Mouse (Mus musculus) midbrain, embryonic 14.5 days (tissue): ENCODE results near the gene Spata31d1a. TPM values are rescaled to one million over a fixed set of nuclear protein-coding genes. Genes with fewer than 3 reads are reported as not detected.
"Not testable (repeated sequence)": the region's sequence is repeated elsewhere in the genome, so short reads cannot be mapped to it uniquely, and the experiment has no call there.

Experiments
- ATAC-seq: fragments of 200-750 bp; cut with Nextera tagmentation; 2 replicates; pipeline ENCODE4 v1.8.0; 2017; ENCODE audit warnings: moderate number of reproducible peaks, moderate library complexity; ENCODE audit not compliant: low FRiP score, low TSS enrichment
- DNase-seq: peaks from one replicate; pipeline ENCODE4 v3.0.0-alpha.2; 2015
- H3K27ac ChIP-seq: fragments of 300-500 bp; sonication (generic); replicated peaks from 2 replicates; pipeline ENCODE4 v1.5.1; 2014; ENCODE audit warnings: mild to moderate bottlenecking, low read depth, low read length, moderate library complexity
- H3K27me3 ChIP-seq: fragments of 300-500 bp; sonication (generic); 2 replicates; pipeline ENCODE4 v1.6.1; 2014; ENCODE audit warnings: low read length, control low read depth, mixed read lengths; ENCODE audit not compliant: control insufficient read depth, insufficient read depth
- H3K36me3 ChIP-seq: fragments of 300-500 bp; sonication (generic); 2 replicates; pipeline ENCODE4 v1.6.1; 2014; ENCODE audit warnings: low read length, control low read depth; ENCODE audit not compliant: control insufficient read depth, insufficient read depth
- H3K4me1 ChIP-seq: fragments of 300-500 bp; sonication (generic); 2 replicates; pipeline ENCODE4 v1.6.1; 2014; ENCODE audit warnings: mild to moderate bottlenecking, antibody characterized with exemption, low read length, control low read depth; ENCODE audit not compliant: control insufficient read depth, insufficient read depth
- H3K4me2 ChIP-seq: fragments of 300-500 bp; sonication (generic); 2 replicates; pipeline ENCODE4 v1.6.1; 2014; ENCODE audit warnings: mild to moderate bottlenecking, low read length, moderate library complexity
- H3K4me3 ChIP-seq: fragments of 300-500 bp; sonication (generic); replicated peaks from 2 replicates; pipeline ENCODE4 v1.5.1; 2014; ENCODE audit warnings: low read depth, low read length
- H3K9ac ChIP-seq: fragments of 300-500 bp; sonication (generic); replicated peaks from 2 replicates; pipeline ENCODE4 v1.6.1; 2014; ENCODE audit warnings: mild to moderate bottlenecking, low read length, moderate library complexity
- H3K9me3 ChIP-seq: fragments of 300-500 bp; sonication (generic); 2 replicates; pipeline ENCODE4 v1.6.1; 2016; ENCODE audit warnings: low read length, control low read depth, mixed read lengths; ENCODE audit not compliant: control insufficient read depth
- WGBS: fragments of 180-500 bp; shearing (Covaris S2); extraction: QIAGEN DNeasy Blood & Tissue Kit; methylation state at CpG from one replicate; pipeline ENCODE4 v1.1.7; 2014; 5-methylcytosine and 5-hydroxymethylcytosine counted together
- polyA plus RNA-seq: library from polyadenylated mRNA; unstranded; fragments of >200 nt; fragmentation: Nextera tagmentation; extraction: Ambion mirVana; gene quantifications from 2 replicates; pipeline ENCODE4 v1.2.1, GENCODE M21; 2014

The Spata31d1a gene
- polyA plus RNA-seq, 1 experiment from 2014 or later: not detected

DNA sequence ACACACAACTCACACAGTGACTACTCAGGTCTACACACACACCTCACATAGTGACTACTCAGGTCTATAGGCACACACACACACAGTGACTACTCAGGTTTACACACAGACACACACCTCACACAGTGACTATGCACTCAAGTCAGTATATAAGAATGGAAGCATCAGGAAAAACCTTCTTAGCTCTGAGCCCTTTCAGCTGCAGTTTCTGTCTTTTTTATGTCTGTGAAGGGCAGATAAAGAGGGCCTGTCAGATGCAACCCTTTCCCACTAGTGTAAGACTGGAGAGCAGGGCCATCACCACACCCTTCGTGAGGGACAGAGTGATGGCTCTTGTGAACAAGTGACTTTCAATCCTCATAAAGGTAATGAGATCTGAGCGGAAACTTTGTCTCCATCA lies 28.3 kb upstream of the Spata31d1a start:
- DNase-seq: no peak
- Histone ChIP-seq H3K27ac (no peak overlapping the region), H3K9ac (no peak overlapping the region), H3K9me3 (no peaks in the 10 kb centered on the region), H3K4me1 (no peaks in the 10 kb centered on the region), H3K4me2 (no peak overlapping the region), H3K4me3 (no peak overlapping the region), H3K27me3 (no peaks in the 10 kb centered on the region), H3K36me3 (no peaks in the 10 kb centered on the region)
- no peak for ATAC-seq
- 84% methylated on average over 2 of the region's 2 CpGs for WGBS

DNA sequence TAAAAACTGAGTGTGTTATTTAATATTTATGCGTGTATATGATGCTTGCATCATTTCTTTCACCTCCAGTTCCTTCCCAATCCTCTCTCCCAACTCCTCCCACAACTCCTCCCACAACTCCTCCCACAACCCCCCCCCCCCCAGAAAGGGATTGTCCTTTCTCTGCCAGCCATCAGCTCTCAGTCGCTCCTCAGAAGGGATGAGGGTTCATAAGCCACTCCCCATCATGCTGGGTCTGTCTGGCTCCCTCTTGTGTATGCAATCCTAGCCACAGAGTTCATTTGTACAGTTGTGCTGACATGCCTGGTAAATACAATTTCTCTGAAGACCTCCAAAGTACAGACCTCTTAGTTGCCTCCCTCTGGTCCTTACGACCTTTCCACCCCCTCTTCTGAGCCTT lies 25.1 kb upstream of the Spata31d1a start:
- no peak overlapping the region for H3K4me2 ChIP-seq
- ATAC-seq (no peak), DNase-seq (peak; percentile 41)
- no peaks in the 10 kb centered on the region for H3K27me3 ChIP-seq
- 30% methylated on average over 3 of the region's 3 CpGs for WGBS
- no peaks in the 10 kb centered on the region for H3K4me1 ChIP-seq
- H3K9ac ChIP-seq: no peak overlapping the region
- no peaks in the 10 kb centered on the region for H3K36me3 ChIP-seq
- H3K27ac ChIP-seq: no peak overlapping the region
- no peaks in the 10 kb centered on the region for H3K9me3 ChIP-seq
- no peak overlapping the region for H3K4me3 ChIP-seq

DNA sequence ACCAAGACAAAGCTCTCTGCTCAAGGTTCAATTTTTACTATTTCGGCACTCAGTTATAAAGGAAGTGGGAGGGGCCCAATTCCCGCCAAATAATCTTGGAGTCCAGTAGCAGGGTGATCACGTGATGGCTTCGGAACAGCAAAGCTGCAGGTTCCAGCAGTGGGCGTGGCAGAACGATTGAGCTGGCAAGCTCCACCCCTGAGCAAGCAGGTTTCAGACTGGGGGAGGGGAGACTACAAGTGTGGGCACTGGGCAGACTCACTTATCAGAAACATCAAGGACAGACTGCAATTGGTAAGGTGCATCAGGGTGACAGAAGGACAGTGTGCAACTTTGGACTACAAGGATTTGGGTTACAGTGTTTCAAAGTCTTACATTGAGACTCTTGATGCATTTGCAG lies 24.2 kb upstream of the Spata31d1a start:
- WGBS: 41% methylated on average over 6 of the region's 6 CpGs
- not testable (repeated sequence) for H3K4me3 ChIP-seq, ATAC-seq, H3K4me1 ChIP-seq, H3K4me2 ChIP-seq, H3K9me3 ChIP-seq, H3K27me3 ChIP-seq, H3K36me3 ChIP-seq, DNase-seq, H3K27ac ChIP-seq, H3K9ac ChIP-seq

DNA sequence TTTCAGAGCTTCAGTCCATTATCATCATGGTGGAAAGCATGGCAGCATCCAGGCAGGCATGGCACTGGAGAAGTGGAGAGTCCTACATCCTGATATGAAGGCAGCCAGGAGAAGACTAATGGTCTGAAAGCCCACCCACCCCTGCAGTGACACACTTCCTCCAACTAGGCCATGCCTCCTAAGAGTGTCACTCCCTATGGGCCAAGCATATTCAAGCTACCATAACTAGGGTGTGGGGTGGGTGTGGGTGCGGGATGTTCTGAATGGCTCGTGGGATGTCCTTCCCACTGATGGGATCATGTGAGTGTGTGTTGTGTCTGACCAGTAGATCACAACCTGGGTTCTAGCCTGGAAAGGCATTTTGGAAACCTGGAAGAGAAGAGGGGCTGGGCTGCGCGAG lies 23.8 kb upstream of the Spata31d1a start:
- 89% methylated on average over 2 of the region's 4 CpGs for WGBS
- DNase-seq (no peak), ATAC-seq (no peak)
- Histone ChIP-seq H3K4me3 (no peak overlapping the region), H3K4me1 (no peaks in the 10 kb centered on the region), H3K36me3 (no peaks in the 10 kb centered on the region), H3K4me2 (no peak overlapping the region), H3K27me3 (no peaks in the 10 kb centered on the region), H3K27ac (no peak overlapping the region), H3K9ac (no peak overlapping the region), H3K9me3 (no peaks in the 10 kb centered on the region)

DNA sequence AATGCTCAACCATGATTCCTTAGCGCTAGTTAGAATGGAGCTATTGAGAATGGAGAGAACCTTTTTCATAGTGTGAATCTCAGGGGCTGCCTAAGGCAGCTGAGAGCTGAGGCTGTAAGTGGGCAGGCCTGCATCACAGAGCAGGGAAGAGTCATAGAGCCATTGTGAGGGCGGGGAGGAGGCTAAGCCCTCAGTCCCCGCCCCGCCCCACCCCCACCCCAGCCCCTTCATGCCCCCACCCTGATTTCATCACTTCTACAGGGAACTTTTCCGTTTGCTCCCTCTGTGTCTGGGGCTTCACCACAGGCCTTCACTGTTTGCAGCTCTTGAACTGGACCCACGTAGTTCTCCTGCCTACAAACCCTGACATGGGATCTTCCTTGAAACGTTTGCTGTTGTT lies 21.5 kb upstream of the Spata31d1a start, which contains the start of gene Spata31d1d:
Gene Spata31d1d, minus strand, starts transcription at position 101 of the 400 bp plus-strand sequence.
- H3K27ac ChIP-seq: no peak within 1 kb of the TSS
- ATAC-seq (no peak), DNase-seq (no peak)
- no peaks in the 10 kb centered on the region for H3K9me3 ChIP-seq
- H3K36me3 ChIP-seq: no peaks in the 10 kb centered on the region
- no peak within 1 kb of the TSS for H3K4me3 ChIP-seq
- H3K4me1 ChIP-seq: no peaks in the 10 kb centered on the region
- 46% methylated on average over 7 of the region's 7 CpGs for WGBS
- no peaks in the 10 kb centered on the region for H3K27me3 ChIP-seq
- no peak within 1 kb of the TSS for H3K4me2 ChIP-seq
- no peak within 1 kb of the TSS for H3K9ac ChIP-seq

DNA sequence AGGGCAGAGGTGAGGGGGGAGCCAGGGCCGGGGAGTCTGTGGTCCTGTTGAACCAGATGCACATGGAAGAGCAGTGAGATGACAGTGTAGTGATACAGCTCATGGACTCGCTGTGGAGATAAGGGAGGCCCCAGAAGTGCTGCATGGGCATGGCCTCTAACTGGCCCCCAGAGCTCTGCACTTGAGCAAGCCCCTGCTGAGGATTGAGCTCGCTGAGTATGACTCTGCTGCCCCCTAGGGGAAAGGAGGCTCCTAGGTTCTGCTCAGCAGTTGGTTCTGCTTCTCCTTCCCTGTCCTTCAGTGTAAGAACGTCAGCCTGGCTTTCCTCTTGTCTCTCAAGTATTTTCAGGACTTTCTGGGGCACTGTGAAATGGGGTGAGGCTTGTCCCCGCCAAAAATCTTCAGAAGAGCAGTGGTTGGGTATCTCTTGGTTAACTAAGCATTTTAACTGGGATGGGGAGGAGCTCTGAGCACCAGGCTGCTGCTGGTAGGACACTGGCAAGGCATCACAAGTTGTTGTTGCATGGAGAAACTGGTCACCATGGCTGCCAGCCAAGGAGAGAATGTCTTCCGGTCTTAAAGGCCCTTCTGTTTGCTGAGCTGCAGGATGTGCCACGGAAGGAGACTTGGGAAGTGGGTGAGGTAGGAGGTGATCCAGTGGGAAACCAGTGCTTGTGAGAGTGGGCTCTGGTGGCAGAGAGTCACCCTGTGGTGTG lies 18.4 kb upstream of the Spata31d1a start:
- 28% methylated on average over 7 of the region's 7 CpGs for WGBS
- Histone ChIP-seq H3K9me3 (no peaks in the 10 kb centered on the region), H3K4me1 (no peaks in the 10 kb centered on the region), H3K27ac (no peak overlapping the region), H3K36me3 (no peaks in the 10 kb centered on the region), H3K9ac (no peak overlapping the region), H3K27me3 (no peaks in the 10 kb centered on the region), H3K4me2 (no peak overlapping the region), H3K4me3 (no peak overlapping the region)
- ATAC-seq (peak; percentile 80), DNase-seq (peak; percentile 93)

DNA sequence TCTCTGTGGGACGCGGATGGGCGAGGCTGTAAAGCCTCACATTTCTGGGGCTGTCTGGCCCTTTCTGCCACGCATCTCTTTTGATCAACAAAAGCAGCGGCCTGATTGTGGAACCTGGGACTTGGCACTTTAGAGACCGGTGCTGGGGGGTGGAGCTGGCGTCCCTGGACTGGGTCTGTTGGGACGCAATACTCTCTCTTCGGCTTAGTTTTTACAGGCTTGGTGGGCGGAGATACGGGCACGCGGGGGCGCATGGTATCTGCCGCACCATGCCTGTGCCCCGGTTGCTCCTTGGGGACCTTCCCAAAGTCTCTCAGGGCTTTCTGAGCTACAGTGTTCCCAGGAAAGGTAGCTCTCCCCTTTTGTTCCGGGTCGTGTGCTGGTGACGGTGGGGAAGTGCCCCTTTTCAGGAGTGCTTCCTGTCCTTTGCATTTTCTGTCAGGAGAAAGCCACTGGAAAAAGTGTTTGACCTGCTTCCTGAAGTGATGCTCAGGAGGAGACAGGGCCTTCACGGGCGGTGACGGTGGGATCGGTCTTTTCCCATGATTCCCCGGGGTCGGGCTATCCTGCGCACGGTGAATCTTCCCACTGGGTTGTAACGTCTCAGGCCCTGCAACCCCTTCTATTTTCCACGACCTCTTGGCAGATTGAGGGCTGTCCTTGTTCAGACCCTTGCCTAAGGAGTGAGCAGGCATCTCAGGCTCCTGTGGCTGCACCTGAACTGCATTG lies 16.2 kb upstream of the Spata31d1a start:
- DNase-seq: no peak
- 34% methylated on average over 29 of the region's 29 CpGs for WGBS

DNA sequence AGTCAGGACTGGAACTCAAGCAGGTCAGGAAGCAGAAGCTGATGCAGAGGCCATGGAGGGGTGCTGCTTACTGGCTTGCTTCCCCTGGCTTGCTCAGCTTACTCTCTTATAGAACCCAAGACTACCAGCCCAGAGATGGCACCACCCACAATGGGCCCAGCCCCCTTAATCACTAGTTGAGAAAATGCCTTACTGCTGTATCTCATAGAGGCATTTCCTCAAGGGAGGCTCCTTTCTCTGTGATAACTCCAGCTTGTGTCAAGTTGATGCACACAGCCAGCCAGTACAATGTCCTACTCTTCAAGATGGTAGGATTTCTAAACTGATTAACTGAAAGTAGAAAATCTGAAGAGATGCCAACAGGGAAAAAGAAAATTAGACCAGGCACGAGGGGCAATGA lies 12.0 kb upstream of the Spata31d1a start:
- not testable (repeated sequence) for ATAC-seq, H3K9me3 ChIP-seq, H3K9ac ChIP-seq, H3K27me3 ChIP-seq, H3K4me1 ChIP-seq, H3K36me3 ChIP-seq, H3K27ac ChIP-seq, H3K4me3 ChIP-seq, DNase-seq, H3K4me2 ChIP-seq
- 79% methylated on average over 1 of the region's 1 CpGs for WGBS

More for the DNA sequence above, 16.2 kb upstream of the Spata31d1a start:
- peak overlapping the region; percentile 41 for H3K4me2 ChIP-seq
- H3K27me3 ChIP-seq: no peaks in the 10 kb centered on the region
- no peak overlapping the region; the same call in 1 of the 2 replicates for H3K4me3 ChIP-seq
- no peak overlapping the region for H3K9ac ChIP-seq
- no peak overlapping the region for H3K27ac ChIP-seq
- H3K36me3 ChIP-seq: no peaks in the 10 kb centered on the region
- H3K9me3 ChIP-seq: no peaks in the 10 kb centered on the region
- H3K4me1 ChIP-seq: no peaks in the 10 kb centered on the region
- ATAC-seq: no peak

DNA sequence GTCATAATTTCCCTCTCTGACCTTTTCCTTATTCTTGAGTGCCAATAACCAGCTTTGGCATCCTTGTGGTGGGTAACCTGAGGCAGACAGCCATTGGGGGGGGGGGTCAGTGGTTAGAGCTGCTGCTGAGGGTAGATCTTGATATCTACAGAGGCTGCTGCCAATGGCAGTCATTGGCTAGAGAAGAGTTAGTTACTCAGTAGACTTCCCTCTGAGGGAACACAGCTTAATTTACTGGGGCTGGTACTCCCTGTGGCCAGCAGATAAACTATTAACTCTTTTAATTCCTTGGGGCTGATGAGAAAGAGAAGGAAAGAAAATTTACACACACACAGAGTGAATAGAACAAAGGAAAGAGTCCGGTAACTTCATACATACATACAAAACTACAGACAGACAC lies 9.3 kb upstream of the Spata31d1a start:
- H3K27me3 ChIP-seq: no peaks in the 10 kb centered on the region
- WGBS: 100% methylated on average over 1 of the region's 1 CpGs
- H3K27ac ChIP-seq: no peak overlapping the region
- H3K9me3 ChIP-seq: no peaks in the 10 kb centered on the region
- ATAC-seq (no peak), DNase-seq (no peak)
- no peak overlapping the region for H3K4me2 ChIP-seq
- no peak overlapping the region for H3K4me3 ChIP-seq
- no peaks in the 10 kb centered on the region for H3K36me3 ChIP-seq
- no peak overlapping the region for H3K9ac ChIP-seq
- no peaks in the 10 kb centered on the region for H3K4me1 ChIP-seq
